Comparison of ENCODE assay signal across 17 mouse cellular contexts in genomic region chr3:138705875-138706274, GRCm38 (mm10). TPM values are rescaled to one million over a fixed set of nuclear protein-coding genes. Genes with fewer than 3 reads are reported as not detected.
A peak's percentile ranks its signal among the peaks of the same experiment; 100 is the strongest.
DNase-seq lines count a peak whose midpoint lies in the region; ATAC-seq and TF ChIP-seq lines count a peak whose summit lies in the region.
"Had no signal": no experiment of that assay in that cellular context is flagged by ENCODE, and none has a peak within 500 bp of the region (broad histone marks: within the 10 kb centered on the region; RNA-seq: fewer than 3 reads in every experiment).

No protein-coding gene starts in this region.

- TF ChIP-seq CTCF in E14TG2a.4 (conservative IDR thresholded peaks at IDR 0.05; ENCODE audit: low read length), result no peak

- peak; percentile 13 for DNase-seq in embryo, embryonic 11 days
- DNase-seq in embryo, embryonic 10 days (ENCODE audit: low spot score), result no peak
- no peak for DNase-seq in heart, adult 11 months
- DNase-seq in natural killer cell, adult 2 months (ENCODE audit: low spot score in 2 of 2), result no peak
- no peak for DNase-seq in urinary bladder, postnatal 25 days (ENCODE audit: low spot score)
- DNase-seq: adrenal gland, adult 2 months; cerebellum, adult 18-20 months; gastrocnemius, postnatal 25 days; heart, postnatal 4 days; kidney, adult 11 months; kidney, postnatal 25 days; liver, postnatal 0 days; lung, postnatal 4 days had no signal

- H3K9me3 ChIP-seq in heart, embryonic 15.5 days (replicated peaks), result no peaks in the 10 kb centered on the region
- H3K9me3 ChIP-seq in E14TG2a.4 (ENCODE audit: low read length), result no peaks in the 10 kb centered on the region
- H3K9me3 ChIP-seq in hindbrain, embryonic 16.5 days (ENCODE audit: control insufficient read depth, low read length), result no peaks in the 10 kb centered on the region
- H3K9me3 ChIP-seq: limb, embryonic 15.5 days had no signal

- WGBS in heart, embryonic 15.5 days, result 59% methylated on average over 14 of the region's 14 CpGs
- WGBS in hindbrain, embryonic 16.5 days, result 50% methylated on average over 14 of the region's 14 CpGs

- no peaks in the 10 kb centered on the region for H3K27me3 ChIP-seq in heart, embryonic 15.5 days
- peaks cover 69% of the 10 kb centered on the region for H3K27me3 ChIP-seq in E14TG2a.4 (ENCODE audit: insufficient read depth, low read length)
- no peaks in the 10 kb centered on the region for H3K27me3 ChIP-seq in hindbrain, embryonic 16.5 days (replicated peaks; ENCODE audit: control insufficient read depth, insufficient read depth, low read length)
- H3K27me3 ChIP-seq: limb, embryonic 15.5 days had no signal

- peaks cover 6% of the 10 kb centered on the region for H3K4me1 ChIP-seq in heart, embryonic 15.5 days (replicated peaks)
- peaks cover 21% of the 10 kb centered on the region for H3K4me1 ChIP-seq in E14TG2a.4 (replicated peaks; ENCODE audit: low read depth, low read length)
- no peaks in the 10 kb centered on the region for H3K4me1 ChIP-seq in hindbrain, embryonic 16.5 days (ENCODE audit: control insufficient read depth, insufficient read depth, low read depth, low read length)
- H3K4me1 ChIP-seq: limb, embryonic 15.5 days had no signal

- no peak overlapping the region for H3K9ac ChIP-seq in heart, embryonic 15.5 days
- no peak overlapping the region for H3K9ac ChIP-seq in hindbrain, embryonic 16.5 days (ENCODE audit: low read depth, low read length)
- H3K9ac ChIP-seq: limb, embryonic 15.5 days; liver, postnatal 0 days had no signal

- H3K27ac ChIP-seq in heart, embryonic 15.5 days, result no peak overlapping the region
- H3K27ac ChIP-seq in hindbrain, embryonic 16.5 days (ENCODE audit: low read depth, low read length), result no peak overlapping the region
- H3K27ac ChIP-seq: limb, embryonic 15.5 days had no signal

- no peak overlapping the region for H3K4me3 ChIP-seq in heart, embryonic 15.5 days
- peak overlapping the region; percentile 32 for H3K4me3 ChIP-seq in E14TG2a.4 (replicated peaks; ENCODE audit: low read length)
- H3K4me3 ChIP-seq in hindbrain, embryonic 16.5 days (ENCODE audit: low read length), result no peak overlapping the region
- H3K4me3 ChIP-seq: limb, embryonic 15.5 days had no signal

- no peaks in the 10 kb centered on the region for H3K36me3 ChIP-seq in heart, embryonic 15.5 days
- no peaks in the 10 kb centered on the region for H3K36me3 ChIP-seq in E14TG2a.4 (ENCODE audit: insufficient read depth, low read length)
- no peaks in the 10 kb centered on the region for H3K36me3 ChIP-seq in hindbrain, embryonic 16.5 days (ENCODE audit: control insufficient read depth, insufficient read depth, low read length)
- H3K36me3 ChIP-seq: limb, embryonic 15.5 days had no signal

- 0 out of 2 replicates have a peak overlapping the region, but pooled peaks have one; percentile 14 for H3K4me2 ChIP-seq in heart, embryonic 15.5 days
- no peak overlapping the region for H3K4me2 ChIP-seq in hindbrain, embryonic 16.5 days (ENCODE audit: low read length)
- H3K4me2 ChIP-seq: limb, embryonic 15.5 days had no signal

- ATAC-seq in heart, embryonic 15.5 days (replicated peaks; ENCODE audit: insufficient number of reproducible peaks, insufficient read depth, low FRiP score, low read depth), result no peak
- ATAC-seq in hindbrain, embryonic 16.5 days, result peak; percentile 45; the same call in 1 of the 2 replicates
- ATAC-seq: liver, postnatal 0 days had no signal

RNA-seq across cellular contexts. Expression of gene Tspan5, which starts 36.1 kb away (rescaled TPM):
- 14.7 and 18.9 TPM in 2 replicates for polyA plus RNA-seq in heart, embryonic 15.5 days (2015; fragmentation: Nextera tagmentation; extraction: Ambion mirVana)
- 86.9 and 93.7 TPM in 2 replicates for polyA plus RNA-seq in hindbrain, embryonic 16.5 days (2015; fragmentation: Nextera tagmentation; extraction: Ambion mirVana)
